ENCODE assay signal across 8 mouse cellular contexts in genomic region chr5:20880797-20881775, GRCm38 (mm10). TPM values are rescaled to one million over a fixed set of nuclear protein-coding genes. Genes with fewer than 3 reads are reported as not detected.
DNase-seq lines count a peak whose midpoint lies in the region; ATAC-seq lines count a peak whose summit lies in the region.

No protein-coding gene starts in this region.

- no peaks in the 10 kb centered on the region for H3K27me3 ChIP-seq in embryonic facial prominence, embryonic 13.5 days
- no peaks in the 10 kb centered on the region for H3K27me3 ChIP-seq in heart, embryonic 10.5 days (ENCODE audit: insufficient read depth, poor library complexity, severe bottlenecking)
- H3K27me3 ChIP-seq in kidney, embryonic 15.5 days = no peaks in the 10 kb centered on the region
- H3K27me3 ChIP-seq in midbrain, embryonic 16.5 days (ENCODE audit: control insufficient read depth, insufficient read depth, low read depth, low read length) = no peaks in the 10 kb centered on the region

- H3K36me3 ChIP-seq in embryonic facial prominence, embryonic 13.5 days = peaks cover 10% of the 10 kb centered on the region
- H3K36me3 ChIP-seq in heart, embryonic 10.5 days = peaks cover 11% of the 10 kb centered on the region
- peaks cover 9% of the 10 kb centered on the region for H3K36me3 ChIP-seq in kidney, embryonic 15.5 days
- no peaks in the 10 kb centered on the region; the same call in 1 of the 2 replicates for H3K36me3 ChIP-seq in midbrain, embryonic 16.5 days (ENCODE audit: control insufficient read depth, insufficient read depth, low read length)

- peak; percentile 66 for DNase-seq in 3134 (ENCODE audit: extremely low read depth, insufficient read length, low spot score)
- DNase-seq in adrenal gland, postnatal 10 days = peak; percentile 73
- DNase-seq in heart, embryonic 10.5 days (ENCODE audit: low spot score) = peak; percentile 76
- peak; percentile 72 for DNase-seq in liver
- peak; percentile 64 to 68 for DNase-seq in spleen, postnatal 10 days (ENCODE audit: low spot score in 2 of 2)

- peak; percentile 32 for ATAC-seq in embryonic facial prominence, embryonic 13.5 days (ENCODE audit: insufficient number of reproducible peaks, insufficient read depth, low FRiP score, low TSS enrichment, low read depth)
- ATAC-seq in kidney, embryonic 15.5 days (replicated peaks; ENCODE audit: low FRiP score) = peak; percentile 5
- no peak for ATAC-seq in midbrain, embryonic 16.5 days

- H3K4me3 ChIP-seq in embryonic facial prominence, embryonic 13.5 days = peak overlapping the region; percentile 90
- peak overlapping the region; percentile 94 for H3K4me3 ChIP-seq in heart, embryonic 10.5 days
- peak overlapping the region; percentile 91 for H3K4me3 ChIP-seq in kidney, embryonic 15.5 days (replicated peaks)
- peak overlapping the region; percentile 86 for H3K4me3 ChIP-seq in midbrain, embryonic 16.5 days (ENCODE audit: low read depth, low read length)

- H3K27ac ChIP-seq in embryonic facial prominence, embryonic 13.5 days = peak overlapping the region; percentile 93
- peak overlapping the region; percentile 97 for H3K27ac ChIP-seq in heart, embryonic 10.5 days
- peak overlapping the region; percentile 96 for H3K27ac ChIP-seq in kidney, embryonic 15.5 days
- peak overlapping the region; percentile 95 for H3K27ac ChIP-seq in midbrain, embryonic 16.5 days (ENCODE audit: low read length)

- H3K4me1 ChIP-seq in embryonic facial prominence, embryonic 13.5 days = peaks cover 16% of the 10 kb centered on the region
- H3K4me1 ChIP-seq in heart, embryonic 10.5 days = peaks cover 22% of the 10 kb centered on the region
- H3K4me1 ChIP-seq in kidney, embryonic 15.5 days = peaks cover 19% of the 10 kb centered on the region
- peaks cover 19% of the 10 kb centered on the region for H3K4me1 ChIP-seq in midbrain, embryonic 16.5 days (ENCODE audit: control insufficient read depth, insufficient read depth, low read length)

- WGBS in embryonic facial prominence, embryonic 13.5 days = 3% methylated on average over 27 of the region's 64 CpGs
- WGBS in heart, embryonic 10.5 days = 1% methylated on average over 64 of the region's 64 CpGs
- 1% methylated on average over 48 of the region's 64 CpGs for WGBS in kidney, embryonic 15.5 days
- WGBS in midbrain, embryonic 16.5 days = 3% methylated on average over 32 of the region's 64 CpGs

- peak overlapping the region; percentile 90 for H3K9ac ChIP-seq in embryonic facial prominence, embryonic 13.5 days
- H3K9ac ChIP-seq in kidney, embryonic 15.5 days = peak overlapping the region; percentile 85
- H3K9ac ChIP-seq in midbrain, embryonic 16.5 days (ENCODE audit: low read depth, low read length) = peak overlapping the region; percentile 91

- peak overlapping the region; percentile 63 for H3K4me2 ChIP-seq in embryonic facial prominence, embryonic 13.5 days
- peak overlapping the region; percentile 66 for H3K4me2 ChIP-seq in kidney, embryonic 15.5 days
- peak overlapping the region; percentile 55 for H3K4me2 ChIP-seq in midbrain, embryonic 16.5 days (ENCODE audit: low read length)

- no peaks in the 10 kb centered on the region for H3K9me3 ChIP-seq in embryonic facial prominence, embryonic 13.5 days
- H3K9me3 ChIP-seq in heart, embryonic 10.5 days = no peaks in the 10 kb centered on the region
- no peaks in the 10 kb centered on the region for H3K9me3 ChIP-seq in kidney, embryonic 15.5 days (replicated peaks)
- H3K9me3 ChIP-seq in midbrain, embryonic 16.5 days (replicated peaks; ENCODE audit: control insufficient read depth, low read length, poor library complexity, severe bottlenecking) = no peaks in the 10 kb centered on the region

RNA-seq across cellular contexts. Expression of gene Phtf2, which starts 0.8 kb away (rescaled TPM):
- total RNA-seq in adrenal gland, postnatal 10 days (2021) = 10 to 100 TPM; 11.7 to 17.2 TPM
- 17.9 and 19.4 TPM in 2 replicates for polyA plus RNA-seq in embryonic facial prominence, embryonic 13.5 days (2015; fragmentation: Nextera tagmentation; extraction: Ambion mirVana)
- polyA plus RNA-seq in heart, embryonic 10.5 days (2016; fragmentation: Nextera tagmentation; extraction: Ambion mirVana) = 27.7 and 45.6 TPM in 2 replicates
- polyA plus RNA-seq in kidney, embryonic 15.5 days (2015; fragmentation: Nextera tagmentation; extraction: Ambion mirVana) = 14.9 and 17.2 TPM in 2 replicates
- 27.6 and 31.0 TPM in 2 replicates for polyA plus RNA-seq in midbrain, embryonic 16.5 days (2015; fragmentation: Nextera tagmentation; extraction: Ambion mirVana)

RNA-seq across cellular contexts. Expression of gene Tmem60, which starts 0.9 kb away (rescaled TPM):
- total RNA-seq in adrenal gland, postnatal 10 days (2021) = 10 to 100 TPM; 22.5 to 28.2 TPM
- polyA plus RNA-seq in embryonic facial prominence, embryonic 13.5 days (2015; fragmentation: Nextera tagmentation; extraction: Ambion mirVana) = 51.0 and 53.6 TPM in 2 replicates
- 53.1 and 53.7 TPM in 2 replicates for polyA plus RNA-seq in heart, embryonic 10.5 days (2016; fragmentation: Nextera tagmentation; extraction: Ambion mirVana)
- 51.2 and 55.6 TPM in 2 replicates for polyA plus RNA-seq in kidney, embryonic 15.5 days (2015; fragmentation: Nextera tagmentation; extraction: Ambion mirVana)
- polyA plus RNA-seq in midbrain, embryonic 16.5 days (2015; fragmentation: Nextera tagmentation; extraction: Ambion mirVana) = 61.0 and 61.4 TPM in 2 replicates
